Comparison of ENCODE assay signal across 19 mouse cellular contexts in genomic region chr10:61246288-61246687, GRCm38 (mm10). TPM values are rescaled to one million over a fixed set of nuclear protein-coding genes. Genes with fewer than 3 reads are reported as not detected.
DNase-seq lines count a peak whose midpoint lies in the region; ATAC-seq and TF ChIP-seq lines count a peak whose summit lies in the region.
"Had no signal": no experiment of that assay in that cellular context is flagged by ENCODE, and none has a peak within 500 bp of the region (broad histone marks: within the 10 kb centered on the region; RNA-seq: fewer than 3 reads in every experiment).

No protein-coding gene starts in this region.

- H3K36me3 ChIP-seq in intestine, postnatal 0 days (ENCODE audit: control insufficient read depth, insufficient read depth): no peaks in the 10 kb centered on the region
- H3K36me3 ChIP-seq: heart, embryonic 13.5 days; midbrain, embryonic 10.5 days; neural tube, embryonic 13.5 days had no signal

- no peaks in the 10 kb centered on the region for H3K27me3 ChIP-seq in intestine, postnatal 0 days (replicated peaks; ENCODE audit: control insufficient read depth, insufficient read depth, low read length)
- H3K27me3 ChIP-seq: forebrain, embryonic 13.5 days; heart, embryonic 13.5 days; neural tube, embryonic 13.5 days had no signal

- peak; percentile 25 to 61 for DNase-seq in frontal cortex, postnatal 10 days (ENCODE audit: low spot score in 2 of 2)
- peak; percentile 78 for DNase-seq in layer of hippocampus, adult 8-10 months (ENCODE audit: low spot score in 2 of 2)
- DNase-seq in left cerebral cortex, adult 8-10 months (ENCODE audit: low spot score in 2 of 2): peak; percentile 31 to 81
- peak; percentile 77 for DNase-seq in right cerebral cortex, postnatal 36 days (ENCODE audit: low spot score in 2 of 2)
- no peak for DNase-seq in B cell, adult 2 months
- DNase-seq in kidney, postnatal 4 days: no peak
- DNase-seq: adrenal gland, postnatal 25 days; cerebellum, adult 9-11 months; heart, postnatal 4 days; lung, postnatal 14 days had no signal

- H3K4me1 ChIP-seq in intestine, postnatal 0 days (replicated peaks; ENCODE audit: control insufficient read depth, insufficient read depth, low read length): no peaks in the 10 kb centered on the region

- ATAC-seq in intestine, postnatal 0 days: no peak
- ATAC-seq: forebrain, embryonic 13.5 days had no signal

- H3K27ac ChIP-seq in intestine, postnatal 0 days (ENCODE audit: low read depth, low read length): no peak overlapping the region
- H3K27ac ChIP-seq: forebrain, embryonic 13.5 days; heart, embryonic 13.5 days; kidney, postnatal 0 days; midbrain, embryonic 10.5 days; neural tube, embryonic 13.5 days had no signal

- no peak overlapping the region for H3K4me2 ChIP-seq in intestine, postnatal 0 days (replicated peaks; ENCODE audit: low read depth)
- H3K4me2 ChIP-seq: forebrain, embryonic 13.5 days; heart, embryonic 13.5 days; neural tube, embryonic 13.5 days had no signal

- no peak for TF ChIP-seq CTCF in intestine, postnatal 0 days (IDR thresholded peaks at IDR 0.05; ENCODE audit: low read depth)

- 87% methylated on average over 6 of the region's 6 CpGs for WGBS in intestine, postnatal 0 days

- H3K9me3 ChIP-seq in intestine, postnatal 0 days (ENCODE audit: control insufficient read depth): no peaks in the 10 kb centered on the region
- H3K9me3 ChIP-seq: forebrain, embryonic 13.5 days; heart, embryonic 13.5 days; midbrain, embryonic 10.5 days; neural tube, embryonic 13.5 days had no signal

- no peak overlapping the region for H3K9ac ChIP-seq in intestine, postnatal 0 days (ENCODE audit: low read depth, low read length)
- H3K9ac ChIP-seq: forebrain, embryonic 13.5 days; heart, embryonic 13.5 days; neural tube, embryonic 13.5 days had no signal

- H3K4me3 ChIP-seq in intestine, postnatal 0 days (ENCODE audit: low read depth, low read length): no peak overlapping the region
- H3K4me3 ChIP-seq: forebrain, embryonic 13.5 days; heart, embryonic 13.5 days; midbrain, embryonic 10.5 days; neural tube, embryonic 13.5 days had no signal

RNA-seq across cellular contexts. Expression of gene Adamts14, which starts 26.9 kb away (rescaled TPM):
- total RNA-seq in layer of hippocampus, adult 8-10 months (2022): 1 to 10 TPM; 1.5 to 2.0 (median 1.8) TPM
- under 1 TPM; 0.09 to 0.27 (median 0.18) TPM for total RNA-seq in left cerebral cortex, adult 8-10 months (2022)
- polyA plus RNA-seq in intestine, postnatal 0 days (2015; fragmentation: Nextera tagmentation; extraction: Ambion mirVana): 0.60 and 0.73 TPM in 2 replicates
- total RNA-seq: MEL had no signal

RNA-seq across cellular contexts. Expression of gene Prf1, which starts 51.3 kb away (rescaled TPM):
- not detected for total RNA-seq in layer of hippocampus, adult 8-10 months (2022)
- total RNA-seq in left cerebral cortex, adult 8-10 months (2022): not detected
- not detected in 2 replicates for polyA plus RNA-seq in intestine, postnatal 0 days (2015; fragmentation: Nextera tagmentation; extraction: Ambion mirVana)
- total RNA-seq: gastrocnemius, postnatal 4 days; MEL had no signal
- polyA plus RNA-seq: forebrain, embryonic 13.5 days; heart, embryonic 13.5 days; limb, embryonic 14.5 days; midbrain, embryonic 10.5 days; neural tube, embryonic 13.5 days had no signal

Comparison
In these comparisons a context has a peak if more than half of its experiments do, and no peak if none do; other contexts are left out.
1. DNase-seq: peak in frontal cortex, postnatal 10 days (2 of 2), layer of hippocampus, adult 8-10 months (2 of 2), left cerebral cortex, adult 8-10 months (2 of 2) and right cerebral cortex, postnatal 36 days (2 of 2); none in B cell, adult 2 months (0 of 2) and kidney, postnatal 4 days (0 of 2).